Mouse (Mus musculus): ENCODE data around the gene Ddn. TPM values are rescaled to one million over a fixed set of nuclear protein-coding genes. Genes with fewer than 3 reads are reported as not detected.

The Ddn gene
- polyA plus RNA-seq, 1 experiment from 2014 or later: 0.04 TPM

DNA sequence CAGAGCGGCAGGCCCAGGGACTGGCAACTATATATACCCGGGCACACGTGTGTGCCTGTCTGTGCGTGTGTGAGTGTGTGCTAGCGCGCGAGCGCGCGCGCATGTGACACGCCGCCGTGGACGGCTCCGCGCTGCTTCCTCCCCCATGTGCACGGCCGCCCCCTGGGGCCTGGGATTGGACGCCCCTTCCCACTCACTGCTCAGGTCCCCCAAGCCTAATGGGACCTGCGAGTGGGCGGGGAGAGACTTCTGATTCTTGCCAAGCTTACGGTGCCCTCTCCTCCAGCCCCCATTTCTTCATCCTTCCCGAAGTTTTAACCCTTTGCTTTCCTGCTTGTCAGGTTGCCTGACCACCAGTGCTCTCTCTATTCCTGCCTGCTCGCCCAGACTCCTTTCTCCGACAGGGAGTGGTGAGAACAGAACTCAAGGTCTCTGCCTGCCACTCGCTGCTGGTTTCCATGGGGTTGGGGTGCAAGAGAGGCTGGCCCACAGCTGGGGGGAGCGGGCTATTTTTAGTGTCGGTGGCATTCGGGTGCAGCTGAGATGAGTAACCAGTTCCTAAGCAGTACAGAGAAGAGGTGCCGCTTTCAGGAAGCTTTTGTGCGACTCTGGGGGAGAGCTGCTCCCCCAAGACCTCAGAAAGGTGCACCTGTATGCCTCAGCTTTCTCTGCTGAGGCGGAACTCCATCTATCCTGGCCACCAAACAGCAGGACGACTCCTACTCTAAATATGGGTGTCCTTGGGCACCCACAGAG, 1.2 kb downstream of the Ddn start:
- Histone ChIP-seq H3K27me3 (replicated peaks) (peaks cover 77% of the 10 kb centered on the region), H3K4me3 (peak overlapping the region; percentile 56), H3K9me3 (replicated peaks) (no peaks in the 10 kb centered on the region), H3K4me1 (replicated peaks) (peaks cover 59% of the 10 kb centered on the region), H3K4me2 (peak overlapping the region; percentile 97), H3K9ac (peak overlapping the region; percentile 62), H3K36me3 (peaks cover 23% of the 10 kb centered on the region), H3K27ac (ENCODE audit: poor library complexity, severe bottlenecking) (no peak overlapping the region)
- under 1% methylated on average over 33 of the region's 34 CpGs for WGBS
- ATAC-seq (ENCODE audit: insufficient number of reproducible peaks, low FRiP score): 0 out of 2 replicates have a peak, but pooled peaks have one; percentile 19

DNA sequence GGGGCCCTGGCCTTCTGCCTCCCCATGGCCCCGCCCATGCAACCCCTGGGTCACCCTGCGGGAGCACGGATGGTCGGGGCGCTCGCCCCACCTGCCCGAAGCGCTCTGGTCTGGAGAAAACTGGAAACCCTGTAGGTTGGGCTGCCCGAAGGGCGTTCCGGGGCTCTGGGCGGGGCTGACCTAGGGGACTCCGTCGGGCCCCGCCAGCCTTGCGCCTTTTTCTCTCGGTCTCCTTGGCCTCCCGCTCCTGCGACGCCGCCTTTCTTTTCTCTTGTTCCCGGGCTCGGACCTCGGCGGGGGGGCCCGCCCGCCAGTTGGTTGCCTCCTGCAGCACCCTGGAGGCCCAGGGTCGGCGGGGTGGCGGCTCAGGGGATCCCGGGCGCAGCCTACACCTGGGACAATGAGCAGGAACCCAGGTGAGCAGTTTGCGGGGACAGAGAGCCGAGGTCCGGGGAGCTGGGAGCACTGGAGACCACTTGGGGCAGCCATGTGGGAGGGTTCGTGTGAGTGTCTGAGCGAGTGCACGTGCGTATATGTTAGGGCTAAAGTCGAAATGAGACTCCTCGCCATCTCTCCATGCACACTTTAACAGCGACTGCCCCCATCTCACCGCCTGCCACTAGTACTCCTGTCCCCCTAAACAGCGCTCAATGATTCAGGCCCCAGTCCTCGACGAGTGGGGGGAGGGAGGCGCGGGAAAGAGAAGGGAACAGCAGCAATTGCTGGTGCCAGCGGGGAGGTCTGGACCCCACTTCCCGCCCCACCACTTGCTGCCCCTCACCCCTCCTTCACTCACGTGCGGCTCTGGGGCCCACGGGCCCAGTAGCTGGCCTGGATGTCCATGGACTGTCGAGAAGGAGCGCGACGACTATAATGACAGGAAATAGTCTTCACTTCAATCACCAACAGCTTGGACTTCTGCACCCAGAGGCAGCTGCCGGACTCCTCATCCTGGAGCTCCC, 2.2 kb downstream of the Ddn start:
- Histone ChIP-seq H3K9ac (peak overlapping the region; percentile 62), H3K4me1 (replicated peaks) (peaks cover 62% of the 10 kb centered on the region), H3K9me3 (replicated peaks) (no peaks in the 10 kb centered on the region), H3K4me2 (peak overlapping the region; percentile 97), H3K36me3 (peaks cover 14% of the 10 kb centered on the region), H3K27ac (ENCODE audit: poor library complexity, severe bottlenecking) (no peak overlapping the region), H3K27me3 (replicated peaks) (peaks cover 87% of the 10 kb centered on the region), H3K4me3 (peak overlapping the region; percentile 56)
- WGBS: under 1% methylated on average over 58 of the region's 58 CpGs
- ATAC-seq (ENCODE audit: insufficient number of reproducible peaks, low FRiP score): no peak

GRCm38 (mm10) chr15:98806071-98806808, 3.0 kb downstream of the Ddn start:
- Histone ChIP-seq H3K9me3 (replicated peaks) (no peaks in the 10 kb centered on the region), H3K4me1 (replicated peaks) (peaks cover 62% of the 10 kb centered on the region), H3K36me3 (peaks cover 7% of the 10 kb centered on the region), H3K4me2 (peak overlapping the region; percentile 97), H3K4me3 (peak overlapping the region; percentile 56), H3K27me3 (replicated peaks) (peaks cover 95% of the 10 kb centered on the region), H3K9ac (peak overlapping the region; percentile 53; the same call in 1 of the 2 replicates), H3K27ac (ENCODE audit: poor library complexity, severe bottlenecking) (no peak overlapping the region)
- no peak; the same call in 1 of the 2 replicates for ATAC-seq (ENCODE audit: insufficient number of reproducible peaks, low FRiP score)
- WGBS: 5% methylated on average over 30 of the region's 30 CpGs

GRCm38 (mm10) chr15:98805324-98806040, 3.8 kb downstream of the Ddn start:
- no peak for ATAC-seq (ENCODE audit: insufficient number of reproducible peaks, low FRiP score)
- Histone ChIP-seq H3K4me3 (peak overlapping the region; percentile 56), H3K9me3 (replicated peaks) (no peaks in the 10 kb centered on the region), H3K4me2 (peak overlapping the region; percentile 97), H3K4me1 (replicated peaks) (peaks cover 62% of the 10 kb centered on the region), H3K9ac (peak overlapping the region; percentile 76), H3K27ac (ENCODE audit: poor library complexity, severe bottlenecking) (no peak overlapping the region), H3K36me3 (no peaks in the 10 kb centered on the region), H3K27me3 (replicated peaks) (peaks cover 96% of the 10 kb centered on the region)
- 1% methylated on average over 64 of the region's 64 CpGs for WGBS

DNA sequence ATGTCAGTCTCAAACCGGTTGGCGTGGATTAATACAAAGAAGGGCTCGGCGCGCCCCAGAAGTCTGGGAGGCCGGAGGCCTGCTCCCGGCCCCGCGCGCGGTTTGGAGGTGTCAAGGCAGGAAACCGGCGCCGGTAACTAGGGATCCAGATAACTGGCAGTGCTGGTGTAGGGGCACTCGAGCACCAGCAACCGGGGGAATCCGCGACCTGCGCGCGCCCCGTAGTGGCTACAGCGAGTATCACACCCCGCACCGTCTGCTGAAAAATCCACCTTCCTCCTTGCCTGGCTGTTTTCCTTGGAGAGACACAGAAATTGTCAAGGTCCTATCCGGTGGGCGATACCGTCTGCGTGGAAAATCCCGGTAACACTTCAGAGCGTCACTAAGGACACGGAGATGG, 5.2 kb downstream of the Ddn start:
- Histone ChIP-seq H3K9ac (0 out of 2 replicates have a peak overlapping the region, but pooled peaks have one; percentile 32), H3K9me3 (replicated peaks) (no peaks in the 10 kb centered on the region), H3K4me2 (peak overlapping the region; percentile 59), H3K27ac (ENCODE audit: poor library complexity, severe bottlenecking) (no peak overlapping the region), H3K36me3 (no peaks in the 10 kb centered on the region), H3K27me3 (replicated peaks) (peaks cover 100% of the 10 kb centered on the region), H3K4me1 (replicated peaks) (peaks cover 55% of the 10 kb centered on the region), H3K4me3 (peak overlapping the region; percentile 12)
- WGBS: under 1% methylated on average over 32 of the region's 32 CpGs
- ATAC-seq (ENCODE audit: insufficient number of reproducible peaks, low FRiP score): no peak

DNA sequence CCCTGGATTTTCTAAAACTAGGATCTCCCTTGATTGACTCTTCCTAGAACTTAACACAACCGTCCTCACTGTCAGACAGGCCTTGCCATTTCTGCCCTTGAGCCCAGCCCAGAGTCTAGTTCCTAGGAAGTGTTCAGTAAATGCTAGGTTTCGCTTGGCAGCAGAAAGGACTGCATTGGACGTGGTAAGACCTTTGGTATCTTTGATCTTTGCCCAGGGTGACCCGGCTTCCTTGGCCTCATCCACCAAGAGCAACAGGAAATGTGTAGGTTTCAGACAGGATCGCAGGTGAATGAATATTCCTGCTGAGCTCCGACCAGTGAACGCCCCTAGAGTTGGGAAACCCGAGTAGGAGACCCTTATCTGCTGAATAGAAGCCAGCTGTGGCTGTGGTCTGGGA, 6.4 kb downstream of the Ddn start:
- no peaks in the 10 kb centered on the region for H3K9me3 ChIP-seq (replicated peaks)
- ATAC-seq (ENCODE audit: insufficient number of reproducible peaks, low FRiP score): no peak
- no peaks in the 10 kb centered on the region for H3K36me3 ChIP-seq
- H3K4me1 ChIP-seq (replicated peaks): peaks cover 46% of the 10 kb centered on the region
- peaks cover 100% of the 10 kb centered on the region for H3K27me3 ChIP-seq (replicated peaks)
- no peak overlapping the region for H3K9ac ChIP-seq
- H3K4me2 ChIP-seq: peak overlapping the region; percentile 59
- no peak overlapping the region for H3K27ac ChIP-seq (ENCODE audit: poor library complexity, severe bottlenecking)
- WGBS: 4% methylated on average over 8 of the region's 8 CpGs
- H3K4me3 ChIP-seq: 0 out of 2 replicates have a peak overlapping the region, but pooled peaks have one; percentile 12

DNA sequence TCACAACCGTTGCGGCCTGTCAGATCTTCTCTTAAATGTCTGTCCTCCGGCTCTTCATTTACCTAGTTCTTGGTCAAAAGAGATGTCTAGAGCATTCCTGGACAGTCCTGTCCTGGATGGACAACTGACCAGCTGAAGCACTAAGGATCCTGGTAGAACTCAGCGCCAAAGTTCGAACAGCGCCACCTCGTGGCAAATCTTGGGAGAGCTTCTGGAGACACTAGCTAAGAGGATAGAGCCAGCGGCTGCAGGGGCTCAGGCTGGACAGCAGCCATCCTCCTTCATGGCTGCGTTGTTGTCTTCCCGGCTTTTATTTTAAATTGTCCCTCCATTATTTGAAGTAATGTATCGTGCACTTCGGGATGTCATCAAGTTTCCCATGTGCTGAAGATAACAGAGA, 9.9 kb downstream of the Ddn start:
- Histone ChIP-seq H3K27ac (ENCODE audit: poor library complexity, severe bottlenecking) (no peak overlapping the region), H3K4me2 (no peak overlapping the region), H3K9ac (no peak overlapping the region), H3K9me3 (replicated peaks) (no peaks in the 10 kb centered on the region), H3K27me3 (replicated peaks) (peaks cover 100% of the 10 kb centered on the region), H3K4me1 (replicated peaks) (peaks cover 28% of the 10 kb centered on the region), H3K4me3 (no peak overlapping the region), H3K36me3 (no peaks in the 10 kb centered on the region)
- 11% methylated on average over 12 of the region's 12 CpGs for WGBS
- ATAC-seq (ENCODE audit: insufficient number of reproducible peaks, low FRiP score): no peak

DNA sequence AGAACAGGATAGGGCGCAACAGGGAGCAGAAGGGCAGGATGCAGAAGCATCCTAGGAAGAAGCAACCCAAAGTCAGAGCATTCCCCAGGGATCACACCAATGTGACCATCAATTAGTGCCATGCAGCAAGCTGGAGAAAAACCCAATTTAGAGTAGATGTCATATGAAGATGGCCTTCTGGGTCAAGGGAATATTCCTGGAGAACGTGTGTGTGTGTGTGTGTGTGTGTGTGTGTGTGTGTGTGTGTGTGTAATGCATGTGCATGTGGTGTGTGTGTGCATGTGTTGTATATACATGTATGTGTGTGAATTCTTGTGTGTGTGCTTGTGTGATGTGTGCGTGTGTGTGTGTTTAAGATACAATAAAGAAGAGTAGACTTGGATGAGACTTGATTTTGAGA, 10.4 kb downstream of the Ddn start:
- H3K4me1 ChIP-seq (replicated peaks): peaks cover 27% of the 10 kb centered on the region
- 53% methylated on average over 3 of the region's 3 CpGs for WGBS
- H3K4me3 ChIP-seq: no peak overlapping the region
- H3K27ac ChIP-seq (ENCODE audit: poor library complexity, severe bottlenecking): no peak overlapping the region
- H3K9me3 ChIP-seq (replicated peaks): no peaks in the 10 kb centered on the region
- H3K4me2 ChIP-seq: no peak overlapping the region
- peaks cover 100% of the 10 kb centered on the region for H3K27me3 ChIP-seq (replicated peaks)
- H3K36me3 ChIP-seq: no peaks in the 10 kb centered on the region
- H3K9ac ChIP-seq: no peak overlapping the region
- ATAC-seq (ENCODE audit: insufficient number of reproducible peaks, low FRiP score): no peak

DNA sequence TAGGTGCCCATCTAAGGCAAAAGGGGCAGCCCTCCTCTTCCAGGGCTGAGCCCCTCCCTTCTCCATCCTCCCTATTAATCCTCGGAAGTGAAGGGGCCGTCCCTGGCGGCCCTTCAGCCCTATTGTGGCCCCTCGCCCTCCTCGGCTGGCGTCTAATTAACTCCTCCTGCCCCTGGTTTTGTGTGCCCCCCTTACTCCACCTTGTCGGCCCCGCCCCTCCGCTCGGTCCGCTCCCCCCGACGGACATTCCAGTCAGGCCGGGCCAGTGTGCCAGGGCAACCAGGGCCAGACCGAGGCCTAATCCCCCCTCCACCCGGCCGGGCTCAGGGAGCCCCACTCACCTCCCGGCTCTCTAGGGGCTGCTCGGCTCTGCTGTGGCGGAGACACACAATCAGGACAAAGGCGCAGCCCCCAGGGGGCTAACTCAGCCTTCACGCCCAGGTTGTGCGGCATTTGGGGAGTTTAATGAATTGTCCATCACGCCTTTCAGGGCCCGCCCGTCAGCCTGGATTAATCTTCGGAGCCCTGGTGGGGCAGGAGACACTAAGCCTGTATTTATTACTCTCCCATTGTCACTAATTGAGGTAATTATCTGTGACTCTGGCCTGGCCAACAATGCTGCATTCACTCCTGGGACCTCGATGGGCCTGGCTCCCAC, 11.3 kb downstream of the Ddn start:
- ATAC-seq (ENCODE audit: insufficient number of reproducible peaks, low FRiP score): no peak
- Histone ChIP-seq H3K27ac (ENCODE audit: poor library complexity, severe bottlenecking) (no peak overlapping the region), H3K4me2 (no peak overlapping the region), H3K36me3 (no peaks in the 10 kb centered on the region), H3K9ac (no peak overlapping the region), H3K9me3 (replicated peaks) (no peaks in the 10 kb centered on the region), H3K27me3 (replicated peaks) (peaks cover 100% of the 10 kb centered on the region), H3K4me3 (0 out of 2 replicates have a peak overlapping the region, but pooled peaks have one; percentile 2), H3K4me1 (replicated peaks) (peaks cover 22% of the 10 kb centered on the region)
- 5% methylated on average over 28 of the region's 28 CpGs for WGBS
